Mouse (Mus musculus) cortical plate, adult 2 months (tissue): ENCODE results near the gene Erbb3. TPM values are rescaled to one million over a fixed set of nuclear protein-coding genes. Genes with fewer than 3 reads are reported as not detected.
"Not testable (repeated sequence)": the region's sequence is repeated elsewhere in the genome, so short reads cannot be mapped to it uniquely, and the experiment has no call there.

Source experiments
- H3K27ac ChIP-seq: fragments of 200-500 bp; 2 replicates; pipeline ENCODE4 v1.5.1; 2012; ENCODE audit warnings: low read length, control low read depth, inconsistent platforms; ENCODE audit not compliant: insufficient read depth
- H3K4me1 ChIP-seq: fragments of 200-500 bp; 2 replicates; pipeline ENCODE4 v1.6.1; 2011; ENCODE audit warnings: low read length; ENCODE audit not compliant: control insufficient read depth, insufficient read depth
- H3K4me3 ChIP-seq: fragments of 200-500 bp; 2 replicates; pipeline ENCODE4 v1.5.1; 2011; ENCODE audit warnings: mild to moderate bottlenecking, low read length, control low read depth; ENCODE audit not compliant: insufficient read depth
- CTCF ChIP-seq: fragments of 200-500 bp; IDR thresholded peaks from 2 replicates; pipeline ENCODE4 v1.5.1; 2011; ENCODE audit warnings: mild to moderate bottlenecking, control low read depth, low read length; ENCODE audit not compliant: insufficient read depth; ENCODE audit errors: extremely low read depth
- POLR2A ChIP-seq: fragments of 200-500 bp; IDR thresholded peaks from 2 replicates; pipeline ENCODE4 v1.6.1; 2011; ENCODE audit warnings: mild to moderate bottlenecking, low read length, control low read depth; ENCODE audit not compliant: insufficient read depth; ENCODE audit errors: extremely low read depth
- polyA plus RNA-seq: library from polyadenylated mRNA; depleted of rRNA; stranded (reverse); fragments of >200 nt; gene quantifications from 2 replicates; pipeline ENCODE4 v1.2.3, GENCODE M21; 2012

Erbb3 gene
- polyA plus RNA-seq, 1 experiment, result 9.1 TPM

- Histone ChIP-seq H3K4me1 (peaks cover 4% of the 10 kb centered on the region; the same call in 1 of the 2 replicates), H3K27ac (no peak overlapping the region), H3K4me3 (peak overlapping the region; percentile 85)
- TF ChIP-seq CTCF (no peak), POLR2A (no peak)
Measured at GRCm38 (mm10) chr10:128565206-128565787, 24.2 kb downstream of the Erbb3 start.

GRCm38 (mm10) chr10:128563544-128563943 lies 25.9 kb downstream of the Erbb3 start:
- TF ChIP-seq CTCF (no peak), POLR2A (no peak)
- Histone ChIP-seq H3K27ac (no peak overlapping the region), H3K4me1 (peaks cover 4% of the 10 kb centered on the region; the same call in 1 of the 2 replicates), H3K4me3 (no peak overlapping the region)

DNA sequence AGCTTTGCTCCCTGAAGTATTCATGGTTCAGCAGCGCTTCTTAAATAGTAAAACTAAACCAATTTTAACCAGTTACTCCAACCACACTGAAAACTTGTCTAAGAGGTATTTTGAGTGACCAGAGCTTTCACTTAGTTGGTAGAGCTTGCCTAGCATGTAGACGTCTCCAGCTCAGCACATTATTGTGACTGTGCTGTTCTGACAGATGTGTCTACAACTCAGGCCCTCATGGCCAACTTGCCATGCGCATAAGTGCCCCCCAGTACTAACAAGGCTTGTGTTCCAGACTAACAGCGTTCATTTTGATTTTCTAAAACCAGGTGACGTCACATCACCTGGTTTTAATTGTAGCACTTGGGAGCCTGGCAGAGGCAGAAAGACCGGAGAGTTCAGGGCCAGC lies 32.5 kb downstream of the Erbb3 start:
- no peak for TF ChIP-seq POLR2A
- Histone ChIP-seq H3K4me3 (no peak overlapping the region), H3K27ac (no peak overlapping the region), H3K4me1 (no peaks in the 10 kb centered on the region)

GRCm38 (mm10) chr10:128556286-128556685 lies 33.2 kb downstream of the Erbb3 start:
- no peak overlapping the region for H3K4me3 ChIP-seq
- no peak overlapping the region for H3K27ac ChIP-seq
- no peaks in the 10 kb centered on the region for H3K4me1 ChIP-seq
- TF ChIP-seq CTCF (0 out of 2 replicates have a peak, but pooled peaks have one; percentile 1), POLR2A (no peak)

DNA sequence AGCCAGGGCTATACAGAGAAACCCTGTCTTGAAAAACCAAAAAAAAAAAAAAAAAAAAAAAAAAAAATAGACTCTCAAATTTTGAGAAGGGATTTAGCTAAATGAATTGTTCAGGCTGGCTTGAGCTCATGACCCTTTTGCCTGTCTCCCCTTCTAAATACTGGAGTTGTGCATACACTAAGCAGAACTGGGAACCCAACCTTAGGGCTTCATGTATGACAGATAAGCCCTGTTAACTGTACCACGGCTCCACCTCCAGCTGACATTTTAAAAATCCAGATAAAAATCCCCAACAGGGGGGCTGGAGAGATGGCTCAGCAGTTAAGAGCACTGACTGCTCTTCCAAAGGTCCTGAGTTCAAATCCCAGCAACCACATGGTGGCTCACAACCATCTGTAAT lies 33.9 kb downstream of the Erbb3 start:
- not testable (repeated sequence) for H3K27ac ChIP-seq, H3K4me1 ChIP-seq, H3K4me3 ChIP-seq

DNA sequence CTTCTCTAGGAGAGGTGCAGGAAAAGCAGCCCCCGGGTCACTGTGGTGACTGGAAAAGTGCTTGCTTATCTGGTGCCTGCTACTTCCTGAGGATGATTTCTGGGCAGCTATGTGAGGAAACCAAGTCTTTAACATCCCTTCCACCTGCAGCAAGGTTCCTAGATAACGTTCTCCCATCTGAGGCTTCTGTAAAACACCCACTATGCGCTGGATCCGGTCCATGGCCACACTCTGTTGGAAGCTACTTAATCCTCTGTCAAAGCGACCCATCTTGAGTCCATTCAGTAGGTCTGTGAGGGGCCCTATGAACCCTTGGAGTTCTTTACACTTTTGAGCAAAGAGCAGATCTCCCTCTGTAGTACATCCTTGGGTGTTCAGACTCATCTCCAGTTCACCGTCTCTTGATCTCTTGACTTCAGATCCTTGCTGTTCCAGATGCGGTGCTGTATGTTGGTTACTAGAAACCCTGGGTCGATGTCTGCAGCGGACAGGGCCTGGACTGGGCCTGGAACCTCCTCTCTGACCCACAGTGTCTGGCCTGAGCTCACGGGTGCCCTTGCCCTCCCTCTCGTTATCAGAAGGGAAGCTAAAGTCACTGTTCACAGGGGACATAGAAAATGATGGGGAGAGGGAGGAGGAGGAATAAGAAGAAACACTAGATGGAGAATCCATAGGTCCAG lies 39.2 kb downstream of the Erbb3 start:
- H3K27ac ChIP-seq, H3K4me1 ChIP-seq, H3K4me3 ChIP-seq: not testable (repeated sequence)

GRCm38 (mm10) chr10:128549682-128550057 lies 39.8 kb downstream of the Erbb3 start:
- not testable (repeated sequence) for H3K27ac ChIP-seq, H3K4me1 ChIP-seq, H3K4me3 ChIP-seq

GRCm38 (mm10) chr10:128548947-128549681 lies 40.3 kb downstream of the Erbb3 start, which contains the start of gene Rpl41:
Gene Rpl41 (minus strand): TSS chr10:128549305.
- peaks cover 1% of the 10 kb centered on the region; the same call in 1 of the 2 replicates for H3K4me1 ChIP-seq
- H3K27ac ChIP-seq, result peak within 1 kb of the TSS; percentile 53
- TF ChIP-seq POLR2A (peak; percentile 100), CTCF (no peak)
- peak within 1 kb of the TSS; percentile 81 for H3K4me3 ChIP-seq

DNA sequence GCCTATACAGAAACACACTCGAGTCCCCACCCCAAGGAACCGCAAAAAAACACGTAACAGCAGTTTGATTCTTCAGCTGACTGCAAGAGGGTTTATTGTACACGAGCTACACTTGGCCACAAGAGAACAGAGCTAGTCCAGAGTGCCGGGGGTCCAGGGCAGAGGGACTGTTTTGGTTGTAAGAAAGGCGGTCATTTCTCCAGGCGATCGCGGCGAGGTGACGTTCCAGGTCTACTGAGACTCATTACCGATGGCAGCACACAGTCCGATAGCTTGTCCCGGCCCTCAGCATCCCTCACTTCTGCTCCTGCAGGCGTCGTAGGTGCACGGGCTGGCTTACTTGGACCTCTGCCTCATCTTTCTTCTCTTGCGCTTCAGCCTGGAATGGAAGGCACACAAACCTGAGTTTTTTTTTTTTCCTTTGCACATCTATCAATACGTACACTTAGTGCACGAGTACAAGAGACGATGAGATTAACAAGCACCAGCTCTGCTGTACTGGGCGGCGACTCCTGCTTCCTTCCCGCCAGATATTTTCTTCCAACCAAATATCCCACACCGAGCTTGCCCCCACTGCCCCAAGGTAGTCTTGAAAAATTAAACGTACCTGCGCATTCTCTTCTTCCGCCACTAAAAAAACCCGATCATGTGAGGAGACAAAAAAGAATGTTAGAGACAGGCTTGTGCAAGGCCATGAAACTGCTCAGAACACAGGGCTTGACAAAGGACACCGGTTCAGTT lies 41.2 kb downstream of the Erbb3 start:
- Histone ChIP-seq H3K27ac (peak overlapping the region; percentile 53), H3K4me3 (peak overlapping the region; percentile 81)
- H3K4me1 ChIP-seq, result not testable (repeated sequence)
